Mouse (Mus musculus) frontal cortex, postnatal 36 days (tissue): ENCODE results near the gene Fstl1.

Source experiments
- DNase-seq, 2 experiments: peaks; one replicate each; pipeline ENCODE4 v3.0.0; 2022; ENCODE audit warnings: low spot score in 2 of 2

Gene Fstl1

GRCm38 (mm10) chr16:37868506-37869469 is 92.1 kb downstream of the Fstl1 start:
- DNase-seq: peak; percentile 30 to 44

GRCm38 (mm10) chr16:37869470-37870231 is 93.0 kb downstream of the Fstl1 start:
- DNase-seq: no peak

GRCm38 (mm10) chr16:37871112-37871715 is 94.5 kb downstream of the Fstl1 start:
- DNase-seq: peak; percentile 45 to 52

GRCm38 (mm10) chr16:37874501-37875235 is 98.0 kb downstream of the Fstl1 start:
- no peak for DNase-seq

- DNase-seq: no peak
Measured at GRCm38 (mm10) chr16:37877406-37877805, 100.7 kb downstream of the Fstl1 start.

GRCm38 (mm10) chr16:37878951-37879505 is 102.4 kb downstream of the Fstl1 start:
- DNase-seq: no peak

- no peak for DNase-seq
Measured at GRCm38 (mm10) chr16:37879750-37880419, 103.2 kb downstream of the Fstl1 start.

- peak in 1 of 2 experiments; percentile 24 for DNase-seq
Measured at GRCm38 (mm10) chr16:37881168-37881567, 104.5 kb downstream of the Fstl1 start.
